Mouse (Mus musculus) adrenal gland, postnatal 36 days (tissue): ENCODE data around the gene Slc6a21. TPM values are rescaled to one million over a fixed set of nuclear protein-coding genes. Genes with fewer than 3 reads are reported as not detected.

Experiments used
- DNase-seq, 2 experiments: peaks; one replicate each; pipeline ENCODE4 v3.0.0; 2021; ENCODE audit warnings: mixed read lengths in 1 of 2
- long read RNA-seq, 2 experiments: library from polyadenylated mRNA; stranded (forward); transcript quantifications; one replicate each; pipeline ENCODE4 v2.0.0; 2021; ENCODE audit warnings: borderline sequencing depth in 2 of 2
- total RNA-seq, 2 experiments: library from RNA; stranded (reverse); gene quantifications; 2 replicates each; pipeline ENCODE4 v1.2.3; 2021

Gene Slc6a21
- total RNA-seq: under 1 TPM in 1 of 2 experiments, not detected in 1; 0.13 TPM
- long read RNA-seq, experiment 1: 0 reads
- long read RNA-seq, experiment 2: 0 reads

- peak; percentile 82 to 87 for DNase-seq
Measured at GRCm38 (mm10) chr7:45277136-45277760, at the start of gene Slc6a21. Gene Slc6a21 (plus strand): TSS chr7:45277513.

DNA sequence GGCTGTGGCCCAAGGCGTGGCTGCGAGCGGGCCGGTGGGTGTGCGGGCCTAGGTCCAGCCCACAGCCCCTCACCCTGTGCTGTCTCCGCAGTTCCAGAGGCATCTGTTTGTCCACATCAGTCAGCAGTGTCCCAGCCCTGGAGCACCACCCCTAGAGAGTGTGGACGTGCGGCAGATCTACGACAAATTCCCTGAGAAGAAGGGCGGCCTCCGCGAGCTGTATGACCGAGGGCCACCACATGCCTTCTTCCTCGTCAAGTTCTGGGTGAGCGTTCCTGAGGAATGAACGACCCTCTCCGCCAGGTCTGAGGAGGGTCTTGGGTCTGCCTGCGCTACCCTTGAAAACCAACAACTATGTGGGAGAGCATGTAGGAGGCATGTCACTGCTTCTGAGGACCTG, 48.8 kb upstream of the Slc6a21 start:
- no peak for DNase-seq

GRCm38 (mm10) chr7:45229046-45229445, 48.3 kb upstream of the Slc6a21 start:
- DNase-seq: no peak

GRCm38 (mm10) chr7:45229459-45230203, 47.7 kb upstream of the Slc6a21 start:
- no peak for DNase-seq

DNA sequence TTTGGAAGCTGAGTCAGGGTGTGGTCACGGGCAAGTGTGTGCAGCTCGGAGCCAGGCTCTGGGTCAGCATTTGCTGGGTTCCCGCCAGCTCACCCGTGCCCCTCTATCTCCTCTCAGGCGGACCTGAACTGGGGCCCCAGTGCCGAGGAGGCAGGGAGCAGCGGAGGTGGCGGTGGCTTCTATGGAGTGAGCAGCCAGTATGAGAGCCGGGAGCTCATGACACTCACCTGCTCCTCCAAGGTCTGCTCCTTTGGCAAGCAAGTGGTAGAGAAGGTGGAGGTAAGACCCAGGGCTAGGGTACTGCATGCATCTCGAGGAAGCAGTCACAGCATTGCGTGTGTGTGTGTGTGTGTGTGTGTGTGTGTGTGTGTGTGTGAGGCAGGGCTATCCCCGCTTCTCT, 46.1 kb upstream of the Slc6a21 start:
- DNase-seq: no peak

DNA sequence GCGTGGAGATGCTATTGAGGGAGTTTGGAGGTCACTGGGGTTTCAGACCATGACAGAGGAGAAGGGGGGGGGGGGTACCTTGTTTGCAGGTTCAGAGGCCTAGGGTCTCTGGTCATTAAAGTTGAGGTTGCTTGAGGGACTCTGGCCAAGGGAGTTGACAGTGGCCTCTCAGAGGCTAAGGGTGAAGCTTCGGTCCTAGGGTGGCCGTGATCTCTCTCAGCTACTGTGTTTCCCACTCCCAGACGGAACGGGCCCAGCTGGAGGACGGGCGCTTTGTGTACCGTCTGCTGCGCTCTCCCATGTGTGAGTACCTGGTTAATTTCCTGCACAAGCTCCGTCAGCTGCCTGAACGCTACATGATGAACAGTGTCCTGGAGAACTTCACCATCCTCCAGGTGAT, 45.4 kb upstream of the Slc6a21 start:
- DNase-seq: no peak

DNA sequence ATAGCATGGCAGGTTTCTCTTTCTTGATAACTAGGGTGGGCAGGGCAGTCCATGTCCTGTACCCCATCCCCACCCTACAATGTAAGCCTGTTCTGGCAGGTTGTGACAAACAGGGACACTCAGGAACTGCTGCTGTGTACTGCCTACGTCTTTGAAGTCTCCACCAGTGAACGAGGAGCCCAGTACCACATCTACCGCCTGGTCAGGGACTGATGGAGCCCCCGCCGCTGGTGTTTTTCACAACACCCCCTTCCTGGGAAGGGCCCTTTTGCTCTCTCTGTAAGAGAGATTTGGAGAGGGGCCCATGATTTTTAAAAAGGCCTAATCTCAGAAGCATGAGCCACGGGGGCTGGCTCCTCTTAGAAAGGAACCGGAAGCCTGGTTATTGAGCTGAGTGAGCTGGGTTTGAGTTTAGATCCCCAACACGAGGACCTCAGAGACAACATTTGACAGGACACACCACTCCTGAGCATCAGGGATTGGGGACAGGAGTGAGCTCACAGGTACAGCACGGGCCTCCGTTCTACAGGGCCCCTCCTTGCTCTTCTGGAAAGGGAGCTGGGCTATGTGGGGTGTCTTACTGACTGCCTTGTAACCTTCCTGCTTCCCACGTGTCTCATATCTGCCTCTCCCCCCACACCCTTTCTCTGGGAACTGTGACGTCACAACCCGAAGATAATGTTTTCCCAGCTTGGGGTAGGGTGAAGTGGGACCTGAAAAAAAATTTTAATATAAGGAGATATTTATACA, 44.4 kb upstream of the Slc6a21 start:
- no peak for DNase-seq

DNA sequence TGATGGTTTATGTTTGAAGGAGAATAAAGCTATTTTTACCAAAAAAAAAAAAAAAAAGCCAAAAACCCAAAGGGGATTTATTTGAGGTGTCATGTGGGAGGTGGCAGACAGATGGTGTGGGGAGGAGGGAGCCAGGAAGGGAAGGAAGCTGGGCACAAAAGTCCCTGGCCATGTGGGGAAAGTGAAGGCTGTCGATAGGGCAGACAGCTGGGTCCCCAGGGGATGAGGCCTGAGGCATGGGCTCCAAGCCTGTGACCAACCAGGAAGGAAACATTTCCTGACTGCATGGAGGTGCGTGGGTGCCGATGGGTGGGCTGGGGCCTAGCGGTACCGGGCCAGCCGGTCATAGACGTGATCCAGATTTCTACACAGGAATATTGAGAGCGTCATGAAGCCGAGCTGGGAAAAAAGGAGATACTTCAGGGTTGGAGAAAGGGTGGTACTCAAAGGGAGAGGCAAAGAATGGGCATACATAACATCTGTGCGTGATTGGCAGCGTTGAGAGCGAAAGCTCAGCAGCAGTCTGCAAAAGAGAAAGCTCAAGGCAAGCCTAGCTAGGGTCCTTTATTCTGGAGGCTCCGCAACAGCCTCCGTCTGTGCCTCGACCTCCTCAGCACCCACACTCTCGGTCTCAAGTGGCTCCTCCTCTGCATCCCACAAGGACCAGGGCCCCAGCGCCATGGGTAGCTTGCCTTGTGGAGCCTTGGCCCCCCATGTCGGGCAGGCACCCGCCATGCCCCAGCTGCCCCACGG, 43.6 kb upstream of the Slc6a21 start:
- DNase-seq: peak in 1 of 2 experiments; percentile 34

GRCm38 (mm10) chr7:45234333-45234841, 42.9 kb upstream of the Slc6a21 start:
- DNase-seq: no peak

DNA sequence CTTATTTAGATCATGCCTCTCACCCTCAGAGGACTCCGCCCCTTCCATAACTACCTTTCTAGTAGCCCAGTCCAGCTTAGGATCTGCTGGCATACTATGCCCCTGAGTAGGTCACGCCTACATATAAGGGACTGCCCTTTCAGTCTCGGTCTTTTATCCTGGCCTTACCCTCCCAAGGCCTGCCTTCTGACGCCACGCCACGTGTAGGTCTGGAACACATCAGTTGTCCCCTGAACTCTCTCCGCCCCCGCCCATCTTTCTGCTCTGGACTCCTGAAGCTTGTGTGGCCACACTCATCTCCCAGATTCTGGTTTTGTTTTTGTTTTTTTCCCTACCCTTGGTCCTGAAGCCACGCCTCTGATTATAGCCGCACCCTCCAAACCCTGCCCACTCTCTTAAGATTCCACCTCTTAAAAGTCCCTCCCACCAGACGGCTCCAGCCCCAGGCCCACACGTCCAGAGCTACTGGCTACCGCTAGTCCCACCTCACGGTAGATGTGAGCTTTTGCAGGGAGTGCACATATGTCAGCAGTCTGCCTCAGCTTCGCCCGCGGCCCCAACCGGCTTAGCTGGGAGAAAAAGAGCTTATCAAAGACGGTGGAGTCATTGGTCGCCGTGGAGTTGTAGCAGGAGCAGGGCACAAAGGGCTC, 42.3 kb upstream of the Slc6a21 start:
- DNase-seq: peak; percentile 40 to 47

- no peak for DNase-seq
Measured at GRCm38 (mm10) chr7:45235656-45236180, 41.6 kb upstream of the Slc6a21 start.

GRCm38 (mm10) chr7:45237747-45238699, 39.3 kb upstream of the Slc6a21 start:
- no peak for DNase-seq

GRCm38 (mm10) chr7:45238723-45239496, 38.4 kb upstream of the Slc6a21 start, which contains the start of gene Cd37:
Gene Cd37 (minus strand): TSS chr7:45239115.
- peak in 1 of 2 experiments; percentile 31 for DNase-seq

GRCm38 (mm10) chr7:45240109-45240508, 37.2 kb upstream of the Slc6a21 start:
- DNase-seq: no peak

DNA sequence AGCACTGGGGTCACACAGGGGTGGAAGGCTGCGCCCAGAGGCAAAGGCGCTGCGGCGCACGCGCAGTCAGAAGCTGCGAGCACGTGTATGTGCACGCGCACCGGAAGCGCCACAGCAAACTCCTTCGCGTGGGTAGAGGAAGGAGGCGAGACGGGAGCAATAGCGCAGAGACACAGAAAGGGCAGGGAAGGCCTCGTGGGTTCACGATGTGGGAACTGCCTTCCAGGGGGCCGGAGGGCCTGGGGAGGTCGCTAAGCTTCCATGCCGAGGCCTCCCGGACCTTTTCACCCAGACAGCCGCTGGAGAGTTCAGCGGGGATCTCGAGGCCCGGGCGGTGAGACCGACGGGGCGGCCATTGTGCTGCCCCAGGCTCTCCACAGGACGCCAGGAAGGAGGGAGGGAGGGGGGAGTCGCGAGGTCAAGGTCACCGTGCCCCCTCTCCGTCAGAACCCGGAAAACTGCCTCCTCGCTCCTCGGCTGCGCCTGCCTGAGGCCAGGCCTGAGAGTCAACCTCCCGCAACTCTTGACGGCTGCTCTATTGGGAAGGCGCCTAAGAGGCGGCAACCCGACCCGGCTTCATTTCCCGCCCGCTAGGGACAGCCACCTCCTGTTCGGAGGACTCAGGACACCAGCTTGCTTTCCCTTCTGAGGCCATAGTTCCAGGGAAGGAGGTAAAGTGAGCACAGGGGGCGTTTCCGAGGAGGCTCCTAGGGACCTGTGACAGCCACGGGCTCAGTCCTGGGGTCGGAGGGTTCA, 36.5 kb upstream of the Slc6a21 start, which contains the start of gene Slc6a16:
Gene Slc6a16 (plus strand): TSS at position 453 of the 756 bp plus-strand sequence.
- peak; percentile 14 to 41 for DNase-seq

DNA sequence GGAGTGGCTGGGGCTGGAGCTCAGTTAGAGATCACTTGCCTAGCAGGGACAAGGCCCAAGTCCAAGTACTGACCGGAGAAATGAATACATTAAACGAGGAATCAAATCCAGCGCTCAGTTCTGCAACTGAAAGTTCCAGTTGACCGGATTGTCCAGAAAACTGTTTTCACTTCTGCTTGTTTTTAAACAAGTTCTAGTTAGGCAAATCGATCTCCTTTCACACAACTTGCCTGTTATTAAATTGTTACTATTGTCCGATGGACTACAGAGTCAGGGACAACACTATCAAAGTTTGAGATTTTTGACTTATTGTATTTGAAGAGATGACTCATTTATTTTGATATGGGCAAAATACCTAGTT, 35.9 kb upstream of the Slc6a21 start:
- DNase-seq: no peak

DNA sequence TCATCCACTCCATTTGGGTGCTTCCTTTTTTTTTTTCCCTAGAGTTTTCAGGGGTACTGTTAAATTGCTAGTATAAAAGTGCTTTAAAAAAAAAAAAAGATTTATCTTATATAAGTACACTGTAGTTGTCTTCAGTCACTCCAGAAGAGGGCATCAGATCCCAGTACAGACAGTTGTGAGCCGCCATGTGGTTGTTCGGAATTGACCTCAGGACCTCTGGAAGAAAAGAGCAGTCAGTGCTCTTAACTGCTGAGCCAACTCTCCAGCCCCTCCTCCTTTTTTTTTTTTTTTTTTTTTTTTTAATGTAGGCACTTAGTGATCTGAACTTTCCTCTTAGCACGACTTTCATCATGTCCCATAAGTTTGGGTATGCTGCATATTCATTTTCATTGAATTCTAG, 29.6 kb upstream of the Slc6a21 start:
- DNase-seq: no peak

DNA sequence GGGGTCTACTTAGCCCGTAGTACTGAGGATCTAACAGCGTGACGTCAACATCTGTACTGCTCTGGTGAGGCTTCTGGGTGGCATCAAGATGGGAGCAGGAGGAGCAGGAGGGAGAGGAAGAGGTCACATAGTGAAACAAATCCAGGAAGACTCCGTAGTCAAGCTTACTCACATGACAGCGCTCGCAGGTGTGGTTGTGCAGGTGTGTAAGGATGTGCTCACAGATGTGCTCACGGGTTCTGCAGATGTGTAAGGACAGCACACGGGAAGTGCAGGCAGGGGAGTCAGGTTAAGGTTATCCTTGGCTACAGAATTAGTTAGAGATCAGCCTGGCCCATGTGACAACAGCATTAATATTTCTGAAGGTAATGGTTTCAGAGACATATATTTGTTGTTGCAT, 23.5 kb upstream of the Slc6a21 start:
- DNase-seq: no peak
